Mouse (Mus musculus) right cerebral cortex, postnatal 4 days (tissue): ENCODE measurements around the gene Wfdc5.

Source experiments
- DNase-seq: peaks from one replicate; pipeline ENCODE4 v3.0.0-alpha.2; 2022

Wfdc5 gene

DNA sequence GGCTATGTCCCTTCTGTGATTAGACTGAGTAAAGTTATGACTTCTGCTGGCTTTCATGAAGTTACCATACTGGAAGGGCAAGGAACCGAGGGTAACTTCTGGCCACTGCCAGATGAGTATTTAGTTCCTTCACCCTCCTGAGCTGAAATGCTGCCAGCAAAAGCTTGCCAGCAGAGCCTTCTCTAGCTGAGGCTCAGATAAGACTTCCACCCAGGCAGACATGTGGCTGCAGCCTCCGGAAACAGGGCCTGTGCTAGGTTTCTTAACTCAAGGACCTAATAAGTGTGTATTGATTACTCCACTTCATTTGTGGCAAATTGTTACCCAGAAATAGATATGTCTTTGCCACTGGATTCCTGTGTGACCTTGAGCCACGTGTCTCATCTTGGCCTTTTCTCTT, 9.1 kb downstream of the Wfdc5 start:
- no peak for DNase-seq

DNA sequence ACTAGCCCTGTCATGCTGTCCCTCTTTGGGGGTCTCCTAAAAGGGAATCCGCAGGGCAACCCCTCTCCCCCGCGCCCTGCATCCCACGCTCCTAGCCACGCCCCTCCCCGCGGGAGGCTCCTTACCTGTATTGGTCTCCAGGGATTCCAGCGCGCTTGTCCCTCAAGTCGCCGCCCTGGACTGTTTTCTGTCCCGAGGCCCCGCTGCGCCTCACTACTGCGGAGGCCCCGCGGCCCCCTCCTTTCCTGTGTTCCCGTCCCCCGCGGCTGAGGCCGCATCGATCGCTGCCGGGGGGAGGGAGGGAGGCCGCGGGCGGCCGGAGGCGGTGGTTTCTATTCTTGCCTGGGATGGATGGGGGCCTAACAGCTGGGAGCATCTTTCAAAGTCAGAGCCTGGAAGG, 11.6 kb downstream of the Wfdc5 start, which contains the start of gene Kcns1:
Gene Kcns1, minus strand, starts transcription at position 212 of the 400 bp plus-strand sequence.
- no peak for DNase-seq

DNA sequence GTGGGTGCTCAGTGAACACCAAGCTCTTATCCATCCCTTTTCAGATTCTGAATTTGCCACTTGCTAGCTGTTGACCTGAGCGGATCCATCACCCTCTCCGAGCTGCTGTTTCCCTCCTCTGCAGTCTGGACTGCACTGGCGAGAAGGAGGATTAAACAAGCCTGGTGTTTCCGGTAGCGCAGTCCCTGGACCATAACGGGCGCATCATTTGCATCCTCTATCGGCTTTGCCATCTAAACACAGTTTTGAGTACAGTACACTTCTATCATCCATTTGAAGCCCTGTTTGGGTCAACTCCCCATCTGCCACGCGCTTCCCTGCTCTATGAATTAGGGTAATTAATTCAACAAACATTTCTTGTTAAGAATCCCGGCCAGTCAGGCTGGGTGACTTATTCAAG, 12.2 kb downstream of the Wfdc5 start:
- no peak for DNase-seq

DNA sequence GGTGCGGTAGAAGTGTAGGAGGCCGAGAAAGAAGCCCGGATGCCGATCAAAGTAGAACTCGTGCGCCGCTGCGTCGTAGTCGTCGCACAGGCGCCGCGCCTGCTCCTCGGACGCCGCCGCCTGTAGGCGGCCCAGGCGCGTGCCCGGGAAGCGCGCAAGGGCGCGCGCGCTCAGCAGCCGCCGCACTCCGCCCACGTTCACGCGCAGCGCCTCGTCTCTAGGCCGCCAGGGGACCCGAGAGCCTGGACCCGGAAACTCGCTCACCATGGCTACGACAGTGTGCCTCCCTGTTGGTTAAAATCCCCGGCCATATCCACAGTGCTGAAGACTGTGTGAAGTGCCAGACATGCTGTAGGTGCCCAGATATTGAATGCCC, 14.0 kb downstream of the Wfdc5 start:
- DNase-seq: peak; percentile 63

DNA sequence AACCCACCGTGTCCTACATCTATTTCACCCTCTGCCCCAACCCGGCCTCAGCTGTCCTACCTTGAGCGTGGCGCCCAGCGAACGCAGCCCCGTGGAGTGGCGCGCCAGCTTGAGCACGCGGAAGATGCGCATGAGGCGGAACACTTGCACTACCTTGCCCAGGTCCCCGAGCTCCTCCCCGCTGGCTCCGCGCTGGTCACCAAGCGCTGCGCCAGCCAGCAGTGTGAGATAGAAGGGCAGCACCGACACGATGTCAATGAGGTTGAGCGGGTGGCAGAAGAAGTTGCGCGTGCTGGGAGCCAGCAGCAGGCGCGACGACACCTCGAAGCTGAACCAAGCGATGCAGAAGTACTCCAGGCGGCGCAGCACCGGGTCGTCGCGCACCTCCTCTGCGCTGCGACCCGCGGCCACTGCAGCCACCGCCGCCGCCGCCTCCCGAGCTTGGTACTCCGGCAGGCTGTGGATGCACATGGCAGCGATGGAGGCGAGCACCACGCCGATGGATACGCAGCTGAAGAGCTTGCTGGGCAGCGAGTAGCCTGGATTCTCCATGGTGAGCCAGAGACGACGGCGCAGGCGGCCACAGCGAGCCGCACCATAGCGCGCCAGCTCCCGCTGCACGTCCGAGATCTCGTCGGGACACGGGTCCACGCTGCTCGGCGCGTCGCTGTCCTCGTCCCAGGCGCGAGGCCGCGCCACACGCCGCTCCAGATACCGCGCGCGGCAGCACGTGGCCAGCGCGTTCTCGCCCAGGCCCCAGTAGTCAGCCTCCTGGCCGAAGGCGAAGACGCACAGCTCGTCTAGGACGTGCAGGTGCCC, 14.6 kb downstream of the Wfdc5 start:
- no peak for DNase-seq

DNA sequence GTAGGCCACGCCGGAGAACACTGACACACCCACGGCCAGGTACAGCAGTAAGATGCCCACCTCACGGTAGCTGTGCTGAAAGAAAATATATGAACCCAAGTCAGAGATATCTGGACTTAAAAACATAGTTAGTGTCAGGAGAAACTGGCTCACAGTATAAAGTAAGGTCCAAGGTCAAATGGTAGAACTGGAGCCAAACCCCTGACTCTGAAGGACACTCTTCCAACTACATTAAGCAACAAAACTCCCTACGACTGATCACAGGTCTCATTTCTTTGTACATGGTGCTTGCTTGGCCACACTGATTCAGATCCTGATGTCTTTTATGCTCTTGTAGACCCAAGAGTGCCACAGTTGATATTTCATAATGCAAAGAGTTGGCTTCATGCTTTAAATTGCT, 17.6 kb downstream of the Wfdc5 start:
- no peak for DNase-seq

DNA sequence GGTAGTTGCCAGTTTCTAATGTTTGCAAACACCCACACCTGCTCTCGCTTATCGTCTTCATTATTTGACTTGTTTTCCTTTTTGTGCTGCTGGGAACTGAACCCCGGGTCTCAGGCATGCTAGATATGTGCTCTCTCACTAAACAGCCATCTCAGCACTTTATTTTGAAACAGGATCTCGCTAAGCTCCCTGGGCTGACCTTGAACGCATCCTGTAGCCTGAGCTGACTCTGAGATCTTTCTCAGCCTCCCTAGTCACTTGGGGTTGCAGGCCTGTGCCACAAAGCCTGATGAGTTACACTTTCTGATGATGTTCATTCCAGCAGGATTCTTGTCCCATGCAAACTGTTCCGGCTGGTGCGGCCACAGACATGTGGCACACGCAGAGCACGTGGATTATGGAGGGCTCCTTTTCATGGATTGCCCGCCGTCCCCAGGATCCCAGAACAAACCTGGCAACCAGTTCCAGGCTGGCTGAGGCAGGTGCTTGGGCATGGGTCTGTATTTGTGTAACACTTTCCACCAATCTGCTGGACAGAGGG, 21.0 kb downstream of the Wfdc5 start:
- DNase-seq: no peak

DNA sequence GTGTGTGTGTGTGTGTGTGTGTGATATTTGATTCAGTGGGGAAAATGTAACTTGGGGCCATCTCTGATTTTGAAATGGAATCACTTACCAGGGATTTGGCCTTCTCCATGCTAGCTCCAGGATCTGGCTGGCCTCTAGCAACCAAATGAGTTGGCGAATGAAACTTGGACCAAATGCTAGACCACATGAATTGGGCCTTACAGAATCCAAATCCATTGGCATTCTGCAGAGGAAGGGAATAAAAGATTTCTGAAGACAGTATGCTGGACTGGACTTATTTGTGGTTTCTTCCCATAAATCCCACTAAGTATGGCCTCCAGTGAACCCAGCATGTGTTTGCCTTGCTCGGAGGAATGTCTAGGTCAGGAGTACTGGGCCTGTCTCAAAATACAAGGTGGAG, 23.7 kb downstream of the Wfdc5 start:
- no peak for DNase-seq

DNA sequence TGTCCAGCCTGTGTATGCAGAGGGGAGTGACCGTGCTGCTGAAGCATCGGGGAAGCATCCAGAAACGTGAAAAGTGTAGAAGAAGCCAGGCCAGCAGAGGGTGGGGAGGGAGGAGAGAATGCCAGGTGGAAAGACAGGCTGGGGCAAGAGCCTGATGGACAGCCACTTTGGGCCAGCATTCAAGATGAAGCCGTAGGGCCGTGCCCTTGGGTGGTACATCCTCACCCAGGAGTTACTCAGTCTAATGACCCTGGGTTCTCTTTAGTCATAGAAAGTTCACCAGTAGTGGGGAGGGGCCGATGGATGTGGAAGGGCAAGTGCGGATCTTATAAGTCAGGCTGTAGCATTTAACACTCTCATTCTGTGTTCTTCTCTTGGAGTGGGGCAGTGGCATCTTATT, 26.4 kb downstream of the Wfdc5 start:
- DNase-seq: no peak

DNA sequence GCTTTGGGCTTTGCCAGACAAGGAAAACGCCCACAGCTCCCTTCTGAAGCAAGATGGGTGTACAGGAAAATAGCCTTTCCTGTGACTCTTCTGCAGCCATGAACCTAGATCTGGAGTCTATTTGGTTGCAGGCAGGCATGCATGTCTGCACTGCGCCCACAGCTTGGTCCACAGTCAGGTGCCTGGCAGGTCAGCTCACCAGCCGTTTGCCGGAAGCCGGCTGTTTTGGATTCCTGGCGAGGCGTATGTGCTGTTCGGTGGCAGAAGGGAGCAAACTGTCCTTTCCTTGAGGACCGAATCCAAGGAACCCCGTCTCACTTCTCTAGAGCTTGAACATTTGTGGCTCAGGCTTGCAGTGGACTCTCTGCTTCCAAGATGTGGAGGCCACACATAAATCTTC, 28.5 kb downstream of the Wfdc5 start:
- DNase-seq: no peak

DNA sequence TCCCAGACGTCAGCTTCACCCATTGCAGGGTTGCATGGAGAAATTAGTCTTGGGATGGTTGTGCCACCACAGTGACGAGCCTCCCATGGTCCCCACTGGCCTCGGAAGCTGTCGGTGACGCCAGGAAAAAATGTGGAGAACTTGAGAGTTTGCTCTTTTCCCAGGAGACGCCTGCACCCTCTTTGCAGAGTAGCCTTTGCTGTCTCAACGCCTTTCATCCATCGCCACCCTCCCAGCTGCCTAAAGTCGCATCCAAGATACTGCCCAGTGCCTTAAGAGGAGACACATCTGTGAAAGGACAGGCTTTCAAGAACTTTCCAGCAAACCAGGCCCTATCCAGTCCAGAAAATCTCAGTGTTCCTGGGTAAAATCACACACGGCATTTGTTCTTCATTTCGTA, 30.2 kb downstream of the Wfdc5 start:
- DNase-seq: no peak

DNA sequence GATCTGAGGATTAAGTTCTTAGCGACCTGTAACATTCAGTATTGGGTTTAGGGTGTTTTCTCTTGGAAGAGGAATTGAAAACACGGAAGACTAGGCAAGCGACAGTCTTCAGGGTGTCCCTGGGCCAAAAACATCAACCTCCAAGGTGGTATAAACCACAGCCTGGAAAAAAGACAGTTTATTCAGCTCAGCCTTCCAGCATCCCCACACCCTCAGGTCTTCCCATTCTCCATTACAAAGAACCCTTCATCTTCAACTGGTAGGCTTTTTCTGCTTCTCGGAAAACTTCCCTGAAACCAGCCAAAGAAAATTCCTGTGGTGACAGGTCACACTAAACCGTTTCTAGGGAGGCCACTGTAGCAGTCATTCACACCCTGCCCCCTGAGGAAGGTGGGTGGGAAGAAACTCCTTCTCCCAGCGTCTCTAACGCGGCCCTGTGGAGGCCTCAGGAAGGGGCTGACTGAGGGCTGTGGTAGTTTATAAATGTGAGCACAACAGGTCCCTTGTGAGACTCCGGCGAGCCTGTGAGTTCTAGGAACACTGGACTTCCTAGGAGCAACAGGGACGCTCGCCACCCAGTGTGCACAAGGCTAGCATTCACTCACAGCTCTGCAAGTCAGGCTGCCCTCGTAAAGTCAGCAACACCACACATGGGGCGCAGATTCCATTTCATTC, 32.3 kb downstream of the Wfdc5 start:
- no peak for DNase-seq

DNA sequence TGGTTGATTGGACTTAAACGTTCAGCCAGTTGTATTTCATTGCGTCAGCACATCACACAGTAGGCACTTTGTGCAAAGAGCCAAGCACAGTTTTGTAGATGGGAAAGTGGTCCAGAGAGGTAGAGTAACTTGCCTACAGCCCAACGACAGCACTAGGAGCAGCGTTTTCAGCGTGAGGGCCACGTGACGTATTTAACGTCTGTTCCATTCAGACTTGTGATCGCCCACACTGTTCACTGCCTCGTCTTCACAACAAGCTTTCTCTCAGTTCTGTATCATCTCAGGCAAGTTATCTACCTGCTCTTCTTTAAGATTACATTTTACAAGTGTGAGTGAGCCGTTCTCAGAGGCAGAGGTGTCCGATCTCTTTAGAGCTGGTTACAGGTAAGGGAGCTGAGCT, 36.0 kb downstream of the Wfdc5 start:
- no peak for DNase-seq

DNA sequence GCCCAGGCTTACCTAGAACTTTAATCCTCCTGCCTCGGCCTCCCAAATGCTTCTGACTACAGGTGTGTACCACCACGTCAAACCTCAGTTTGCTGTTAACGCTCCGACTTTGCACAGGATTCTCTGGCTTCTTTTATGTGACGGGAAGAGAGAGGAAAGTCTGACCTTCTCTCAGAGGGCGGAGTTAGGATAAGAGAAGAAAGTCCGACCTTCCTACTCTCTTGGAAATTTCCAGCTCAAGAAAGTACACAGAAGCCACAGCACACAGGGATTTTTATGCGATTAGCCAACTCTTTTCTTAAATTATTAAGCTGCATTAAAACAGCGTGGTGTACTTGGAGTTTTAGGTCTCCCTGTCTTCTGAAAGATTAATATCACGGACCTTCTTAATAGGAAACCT, 38.0 kb downstream of the Wfdc5 start:
- DNase-seq: no peak

DNA sequence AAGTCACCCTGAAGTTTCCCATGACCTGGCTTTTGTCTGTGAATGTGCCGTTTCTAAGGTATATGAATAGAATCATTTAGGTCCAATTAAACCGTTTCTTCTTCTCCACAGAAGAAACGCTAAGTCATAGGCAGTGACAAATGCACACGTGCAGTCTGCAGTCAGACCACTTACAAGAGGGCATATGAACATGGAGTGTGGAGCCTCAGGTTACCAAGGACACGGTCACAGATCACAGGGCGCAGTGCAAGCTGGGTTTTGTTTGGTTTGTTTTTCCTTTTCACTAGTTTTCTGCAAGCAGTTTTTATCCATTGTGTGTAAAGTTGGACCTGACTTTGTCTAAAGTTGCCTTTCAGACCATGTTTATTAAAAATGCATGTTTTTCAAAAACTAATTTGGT, 38.5 kb downstream of the Wfdc5 start:
- DNase-seq: no peak

DNA sequence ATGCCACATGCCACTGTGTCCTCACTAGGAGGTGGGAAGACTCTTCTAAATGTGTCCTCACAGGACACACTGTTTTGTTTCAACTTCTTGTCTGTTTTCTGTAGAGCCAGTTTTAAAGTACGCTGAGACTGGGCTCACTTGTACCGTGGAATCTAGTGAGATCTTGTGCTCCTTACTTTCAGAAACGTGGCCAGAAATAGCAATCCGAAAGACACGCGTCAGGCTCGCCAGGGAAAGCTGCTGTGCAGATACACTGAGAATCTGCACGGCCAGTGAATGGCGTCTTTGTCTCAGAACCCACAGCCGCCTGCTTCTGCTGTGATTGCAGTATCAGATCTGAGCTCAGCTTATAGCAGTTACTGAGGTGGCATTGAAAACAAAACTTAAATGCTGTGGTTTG, 40.5 kb downstream of the Wfdc5 start:
- DNase-seq: peak; percentile 35

DNA sequence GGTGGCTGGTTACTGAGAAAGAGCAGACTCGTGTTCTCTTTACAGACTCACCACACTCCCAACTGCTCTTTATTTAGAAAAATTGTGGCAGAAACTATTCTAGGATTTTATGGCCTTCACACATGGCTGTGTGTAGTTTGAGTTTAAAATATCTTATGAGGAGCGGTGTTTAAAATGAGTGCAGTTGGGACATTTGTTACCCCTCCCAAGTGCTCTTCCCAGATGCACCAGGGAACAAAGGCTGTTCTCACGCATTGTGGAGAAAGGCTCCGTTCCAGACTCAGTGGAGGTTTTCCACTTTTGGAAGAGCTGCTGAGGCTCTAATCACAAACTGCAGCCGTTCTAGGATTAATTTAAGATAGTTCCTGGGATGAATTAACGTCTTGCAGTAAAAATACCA, 44.8 kb downstream of the Wfdc5 start:
- DNase-seq: no peak

DNA sequence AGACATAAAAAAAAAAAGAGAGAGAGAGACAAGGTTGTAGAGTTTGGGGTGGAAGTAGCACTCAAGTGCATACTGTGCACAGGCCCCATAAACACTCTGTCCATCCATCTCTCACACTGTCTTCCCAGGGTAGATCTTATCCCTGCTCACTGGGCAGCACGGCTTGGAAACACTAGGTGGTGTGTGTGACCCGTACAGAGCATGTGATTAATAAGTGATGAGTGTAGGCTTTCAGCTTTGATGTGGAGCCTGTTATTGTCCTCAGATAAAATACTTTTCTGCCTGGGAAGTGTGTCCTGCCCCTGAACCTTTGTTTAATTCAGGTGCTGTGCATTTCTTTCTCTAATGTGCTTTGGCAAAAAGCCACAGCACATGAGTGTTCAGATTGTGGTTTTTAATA, 46.1 kb downstream of the Wfdc5 start:
- DNase-seq: no peak

DNA sequence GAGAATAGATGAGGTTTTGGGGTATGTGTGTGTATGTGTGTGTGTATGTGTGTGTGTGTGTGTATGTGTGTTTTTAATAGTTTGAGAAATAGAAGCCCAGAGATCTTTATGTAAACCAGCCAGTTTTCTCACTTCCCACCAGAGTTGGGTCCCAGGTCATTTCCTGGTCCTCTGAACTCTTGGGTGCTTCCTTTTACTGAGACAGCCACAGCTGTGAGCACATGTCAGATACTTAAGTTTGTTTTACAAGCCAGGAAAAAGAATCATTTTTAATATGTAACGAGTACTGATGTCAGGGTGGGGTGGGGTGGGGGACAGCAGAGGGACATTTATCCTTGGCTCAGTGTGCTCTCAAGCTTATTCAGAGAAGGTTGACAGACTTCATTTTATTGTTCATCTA, 47.2 kb downstream of the Wfdc5 start:
- no peak for DNase-seq

DNA sequence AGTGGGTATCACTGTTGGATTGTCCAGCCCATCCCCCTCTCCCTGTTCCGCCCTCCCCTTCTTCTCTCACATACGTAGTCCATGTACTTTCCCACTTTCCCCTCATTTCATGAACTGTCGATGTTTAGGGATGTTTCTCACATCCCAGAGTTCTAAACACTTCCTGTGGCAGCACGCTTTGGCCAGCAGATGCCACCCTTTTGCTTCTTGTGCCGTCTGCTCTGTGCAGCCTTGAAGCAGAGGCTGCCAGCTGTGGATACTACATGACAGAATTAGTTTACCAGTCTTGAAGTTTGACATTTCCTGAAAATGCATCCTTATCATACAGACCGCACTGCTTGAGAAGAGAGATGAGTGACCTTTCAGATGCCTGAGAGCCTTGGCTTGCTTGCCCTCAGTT, 48.0 kb downstream of the Wfdc5 start:
- DNase-seq: peak; percentile 32

DNA sequence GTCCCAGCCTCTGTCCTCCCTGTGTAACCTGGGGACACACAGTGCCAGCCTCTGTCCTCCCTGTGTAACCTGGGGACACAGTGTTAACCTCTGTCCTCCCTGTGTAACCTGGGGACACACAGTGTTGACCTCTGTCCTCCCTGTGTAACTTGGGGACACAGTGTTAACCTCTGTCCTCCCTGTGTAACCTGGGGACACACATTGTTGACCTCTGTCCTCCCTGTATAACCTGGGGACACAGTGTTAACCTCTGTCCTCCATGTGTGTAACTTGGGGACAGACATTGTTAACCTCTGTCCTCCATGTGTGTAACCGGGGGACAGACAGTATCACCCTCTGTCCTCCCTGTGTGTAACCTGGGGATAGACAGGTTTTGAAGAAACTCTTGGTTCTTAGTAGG, 51.0 kb downstream of the Wfdc5 start:
- no peak for DNase-seq

DNA sequence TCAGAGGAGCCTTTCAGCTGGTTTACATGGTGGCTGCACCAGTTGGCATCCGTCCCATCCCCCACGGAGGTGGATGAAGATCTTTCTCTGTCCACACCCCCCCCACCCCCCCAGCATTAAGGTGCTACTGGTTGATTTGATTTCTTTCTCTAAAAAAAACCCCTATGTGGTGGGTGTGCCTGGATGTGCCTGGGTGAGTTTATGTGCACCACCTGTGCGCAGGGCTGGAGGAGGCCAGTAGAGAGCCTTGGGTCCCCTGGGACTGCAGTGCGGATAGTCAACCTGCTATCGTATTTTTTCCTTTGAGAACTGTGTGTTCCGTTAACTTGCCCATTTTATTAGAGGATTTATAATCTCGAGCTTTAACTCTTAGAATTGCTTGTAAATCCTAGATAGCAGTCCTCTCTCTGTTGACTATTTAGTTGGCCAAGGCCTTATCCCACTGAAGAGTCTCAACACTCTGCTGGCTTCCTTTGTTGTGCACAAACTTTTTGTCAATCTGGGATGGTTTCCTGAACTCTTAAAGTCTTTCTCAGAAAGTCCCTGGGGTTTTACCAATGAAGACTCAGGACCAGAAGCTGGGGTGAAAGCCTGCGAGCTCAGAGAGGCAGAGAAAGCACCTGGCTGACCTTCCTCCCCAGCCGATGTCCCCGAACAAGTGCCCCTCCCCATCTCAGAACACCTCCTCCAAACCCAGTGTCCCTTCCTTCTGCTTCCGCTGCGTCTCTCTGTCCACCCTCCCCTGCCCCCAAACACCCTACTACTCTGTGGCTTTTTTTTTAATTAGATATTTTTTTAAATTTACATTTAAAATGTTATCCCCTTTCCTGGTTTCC, 53.7 kb downstream of the Wfdc5 start:
- DNase-seq: no peak

DNA sequence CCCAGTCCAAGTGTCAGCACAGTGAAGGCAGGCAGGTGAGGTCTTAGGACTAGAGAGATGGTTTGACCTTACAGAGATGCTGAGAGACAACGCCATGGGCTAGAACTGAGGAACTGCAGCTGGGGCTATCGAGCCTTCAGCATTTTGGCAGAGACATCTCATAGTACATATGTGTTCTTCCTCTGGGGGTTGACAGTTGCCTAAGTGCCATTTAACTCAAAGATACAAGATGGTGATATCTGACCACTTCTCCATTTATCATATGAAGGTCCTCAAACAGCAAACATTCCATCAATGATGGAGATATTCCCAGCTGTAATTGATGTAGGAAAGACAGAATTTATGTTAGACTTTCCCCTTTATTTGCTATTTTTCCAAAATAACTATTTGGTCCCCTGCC, 55.2 kb downstream of the Wfdc5 start:
- no peak for DNase-seq

DNA sequence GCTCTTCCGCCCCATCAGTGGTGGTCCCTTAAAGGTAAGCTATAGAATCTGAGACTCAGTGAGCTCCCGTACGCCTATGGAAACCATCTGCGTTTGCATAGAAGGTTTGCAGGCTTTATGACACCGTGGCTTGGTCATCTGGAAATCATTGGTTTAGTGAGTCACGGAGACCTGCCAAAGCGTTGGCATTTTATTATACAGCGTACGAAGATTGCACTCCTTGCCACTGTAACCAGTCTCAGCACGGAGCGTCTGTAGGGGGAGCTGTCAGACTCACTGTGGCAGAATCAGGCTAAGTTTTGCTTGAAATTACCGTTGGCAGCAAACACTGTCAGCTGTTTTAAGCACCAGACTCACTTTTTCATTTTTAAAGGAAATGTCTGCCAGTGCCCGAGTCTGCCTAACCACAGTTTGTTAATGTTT, 56.0 kb downstream of the Wfdc5 start:
- peak; percentile 58 for DNase-seq
